Mouse (Mus musculus) forebrain, postnatal 0 days (tissue): ENCODE results near the gene Ube2a. TPM values are rescaled to one million over a fixed set of nuclear protein-coding genes. Genes with fewer than 3 reads are reported as not detected.
A peak's percentile ranks its signal among the peaks of the same experiment; 100 is the strongest.

Source experiments
- ATAC-seq: fragments of 200-750 bp; cut with Nextera tagmentation; 2 replicates; pipeline ENCODE4 v1.8.0; 2017; ENCODE audit warnings: mild to moderate bottlenecking, moderate library complexity
- DNase-seq: peaks from one replicate; pipeline ENCODE4 v3.0.0-alpha.2; 2015
- H3K27ac ChIP-seq: fragments of 300-500 bp; sonication (generic); 2 replicates; pipeline ENCODE4 v1.5.1; 2014; ENCODE audit warnings: low read depth, mild to moderate bottlenecking, antibody characterized with exemption, low read length, moderate library complexity, mixed read lengths
- H3K27me3 ChIP-seq: fragments of 300-500 bp; sonication (generic); 2 replicates; pipeline ENCODE4 v1.6.1; 2014; ENCODE audit warnings: mild to moderate bottlenecking, low read length, mixed read lengths; ENCODE audit not compliant: insufficient read depth
- H3K36me3 ChIP-seq: fragments of 300-500 bp; sonication (generic); 2 replicates; pipeline ENCODE4 v1.6.1; 2014; ENCODE audit warnings: mild to moderate bottlenecking, moderate library complexity; ENCODE audit not compliant: insufficient read depth
- H3K4me1 ChIP-seq: fragments of 300-500 bp; sonication (generic); 2 replicates; pipeline ENCODE4 v1.6.1; 2014; ENCODE audit warnings: antibody characterized with exemption; ENCODE audit not compliant: insufficient read depth
- H3K4me2 ChIP-seq: fragments of 300-500 bp; sonication (generic); 2 replicates; pipeline ENCODE4 v1.6.1; 2014; ENCODE audit warnings: low read depth, mild to moderate bottlenecking, moderate library complexity
- H3K4me3 ChIP-seq: fragments of 300-500 bp; sonication (generic); 2 replicates; pipeline ENCODE4 v1.5.1; 2014; ENCODE audit warnings: low read depth, low read length, mixed read lengths
- H3K9ac ChIP-seq: fragments of 300-500 bp; sonication (generic); 2 replicates; pipeline ENCODE4 v1.6.1; 2014; ENCODE audit warnings: mild to moderate bottlenecking
- H3K9me3 ChIP-seq: fragments of 300-500 bp; sonication (generic); 2 replicates; pipeline ENCODE4 v1.6.1; 2016; ENCODE audit warnings: low read length
- CTCF ChIP-seq: sonication (generic); IDR thresholded peaks from 2 replicates; pipeline ENCODE4 v1.5.1; 2016; ENCODE audit warnings: antibody characterized with exemption, control low read depth, low read depth
- WGBS: fragments of 180-500 bp; shearing (Covaris S2); extraction: QIAGEN DNeasy Blood & Tissue Kit; methylation state at CpG from one replicate; pipeline ENCODE4 v1.1.7; 2014; 5-methylcytosine and 5-hydroxymethylcytosine counted together
- polyA plus RNA-seq: library from polyadenylated mRNA; unstranded; fragments of >200 nt; fragmentation: Nextera tagmentation; extraction: Ambion mirVana; gene quantifications from 2 replicates; pipeline ENCODE4 v1.2.1, GENCODE M21; 2015
- total RNA-seq: library from RNA; depleted of rRNA; stranded (reverse); fragments of >200 nt; gene quantifications from 2 replicates; pipeline ENCODE4 v1.2.3, GENCODE M21; 2014

The Ube2a gene
- total and polyA plus RNA-seq, 2 experiments from 2014 or later = 24.4 to 125 TPM

GRCm38 (mm10) chrX:36837069-36837676, 36.5 kb upstream of the Ube2a start:
- Histone ChIP-seq H3K4me2 (no peak overlapping the region), H3K27ac (no peak overlapping the region), H3K27me3 (no peaks in the 10 kb centered on the region), H3K9me3 (no peaks in the 10 kb centered on the region), H3K4me3 (no peak overlapping the region), H3K4me1 (no peaks in the 10 kb centered on the region), H3K36me3 (no peaks in the 10 kb centered on the region), H3K9ac (no peak overlapping the region)
- WGBS = 78% methylated on average over 6 of the region's 6 CpGs
- no peak for TF ChIP-seq CTCF
- ATAC-seq (no peak), DNase-seq (no peak)

GRCm38 (mm10) chrX:36839391-36839790, 34.3 kb upstream of the Ube2a start:
- no peak overlapping the region for H3K9ac ChIP-seq
- WGBS = 49% methylated on average over 7 of the region's 7 CpGs

GRCm38 (mm10) chrX:36841698-36842097, 32.0 kb upstream of the Ube2a start:
- H3K9ac ChIP-seq = no peak overlapping the region
- no peak for DNase-seq
- 93% methylated on average over 6 of the region's 6 CpGs for WGBS
- H3K27ac ChIP-seq = no peak overlapping the region
- no peaks in the 10 kb centered on the region for H3K4me1 ChIP-seq
- H3K36me3 ChIP-seq = no peaks in the 10 kb centered on the region
- no peak overlapping the region for H3K4me2 ChIP-seq
- no peak overlapping the region for H3K4me3 ChIP-seq
- H3K27me3 ChIP-seq = no peaks in the 10 kb centered on the region
- no peaks in the 10 kb centered on the region for H3K9me3 ChIP-seq
- no peak for ATAC-seq
- TF ChIP-seq CTCF = no peak

More at GRCm38 (mm10) chrX:36839391-36839790, 34.3 kb upstream of the Ube2a start:
- no peaks in the 10 kb centered on the region for H3K36me3 ChIP-seq
- H3K27me3 ChIP-seq = no peaks in the 10 kb centered on the region
- H3K4me2 ChIP-seq = no peak overlapping the region
- peak; percentile 7 for DNase-seq
- H3K9me3 ChIP-seq = no peaks in the 10 kb centered on the region
- H3K4me1 ChIP-seq = no peaks in the 10 kb centered on the region
- ATAC-seq = no peak
- H3K27ac ChIP-seq = no peak overlapping the region
- H3K4me3 ChIP-seq = no peak overlapping the region
- TF ChIP-seq CTCF = no peak

GRCm38 (mm10) chrX:36843346-36843990, 30.2 kb upstream of the Ube2a start:
- no peaks in the 10 kb centered on the region for H3K9me3 ChIP-seq
- no peak overlapping the region for H3K9ac ChIP-seq
- H3K27ac ChIP-seq = no peak overlapping the region
- 65% methylated on average over 4 of the region's 4 CpGs for WGBS
- no peak for DNase-seq
- H3K4me3 ChIP-seq = no peak overlapping the region
- H3K4me2 ChIP-seq = no peak overlapping the region
- ATAC-seq = no peak
- no peaks in the 10 kb centered on the region for H3K36me3 ChIP-seq
- TF ChIP-seq CTCF = no peak
- no peaks in the 10 kb centered on the region for H3K27me3 ChIP-seq
- H3K4me1 ChIP-seq = no peaks in the 10 kb centered on the region

- H3K9me3 ChIP-seq = no peaks in the 10 kb centered on the region
- DNase-seq = no peak
- no peak for TF ChIP-seq CTCF
- H3K36me3 ChIP-seq = no peaks in the 10 kb centered on the region
- no peak overlapping the region for H3K27ac ChIP-seq
- H3K4me1 ChIP-seq = no peaks in the 10 kb centered on the region
- no peak for ATAC-seq
- H3K9ac ChIP-seq = no peak overlapping the region
- H3K27me3 ChIP-seq = no peaks in the 10 kb centered on the region
- H3K4me2 ChIP-seq = no peak overlapping the region
- WGBS = 86% methylated on average over 1 of the region's 1 CpGs
- H3K4me3 ChIP-seq = no peak overlapping the region
These were observed 26.5 kb upstream of the Ube2a start for GRCm38 (mm10) chrX:36847152-36847551.

GRCm38 (mm10) chrX:36852631-36853030, 21.1 kb upstream of the Ube2a start:
- no peaks in the 10 kb centered on the region for H3K4me1 ChIP-seq
- H3K4me2 ChIP-seq = no peak overlapping the region
- no peak for TF ChIP-seq CTCF

GRCm38 (mm10) chrX:36863766-36864608, 9.7 kb upstream of the Ube2a start:
- TF ChIP-seq CTCF = no peak
- 23% methylated on average over 44 of the region's 44 CpGs for WGBS
- ATAC-seq (peak; percentile 95), DNase-seq (peak; percentile 86)
- Histone ChIP-seq H3K9ac (peak overlapping the region; percentile 31), H3K27ac (no peak overlapping the region), H3K27me3 (no peaks in the 10 kb centered on the region), H3K4me3 (peak overlapping the region; percentile 41), H3K4me2 (peak overlapping the region; percentile 48), H3K9me3 (no peaks in the 10 kb centered on the region), H3K36me3 (no peaks in the 10 kb centered on the region), H3K4me1 (no peaks in the 10 kb centered on the region)

More at GRCm38 (mm10) chrX:36852631-36853030, 21.1 kb upstream of the Ube2a start:
- Histone ChIP-seq H3K4me3 (no peak overlapping the region), H3K9me3 (no peaks in the 10 kb centered on the region), H3K36me3 (no peaks in the 10 kb centered on the region), H3K27ac (no peak overlapping the region), H3K27me3 (no peaks in the 10 kb centered on the region), H3K9ac (no peak overlapping the region)
- WGBS = 79% methylated on average over 8 of the region's 8 CpGs
- DNase-seq = no peak
- no peak for ATAC-seq
